Mouse (Mus musculus) heart, adult 2 months (tissue): ENCODE data around the gene Ciz1.

Source experiments
- CTCF ChIP-seq: fragments of 200-600 bp; IDR thresholded peaks from 2 replicates; pipeline ENCODE4 v1.8.1; 2022; ENCODE audit warnings: antibody characterized with exemption, mild to moderate bottlenecking, moderate library complexity
- POLR2A ChIP-seq: fragments of 200-500 bp; IDR thresholded peaks from 2 replicates; pipeline ENCODE4 v1.6.1; 2011; ENCODE audit warnings: mild to moderate bottlenecking, low read depth, low read length, control low read depth; ENCODE audit not compliant: insufficient read depth

GRCm38 (mm10) chr2:32305668-32306067, 46.5 kb upstream of the Ciz1 start:
- TF ChIP-seq CTCF (no peak), POLR2A (no peak)
